Mouse (Mus musculus) right cerebral cortex, postnatal 36 days (tissue): Measurements from ENCODE around the gene Lypd6b.

Source experiments
- DNase-seq, 2 experiments: peaks; one replicate each; pipeline ENCODE4 v3.0.0; 2022; ENCODE audit warnings: low spot score in 2 of 2, mixed read lengths in 1 of 2

Lypd6b gene

DNA sequence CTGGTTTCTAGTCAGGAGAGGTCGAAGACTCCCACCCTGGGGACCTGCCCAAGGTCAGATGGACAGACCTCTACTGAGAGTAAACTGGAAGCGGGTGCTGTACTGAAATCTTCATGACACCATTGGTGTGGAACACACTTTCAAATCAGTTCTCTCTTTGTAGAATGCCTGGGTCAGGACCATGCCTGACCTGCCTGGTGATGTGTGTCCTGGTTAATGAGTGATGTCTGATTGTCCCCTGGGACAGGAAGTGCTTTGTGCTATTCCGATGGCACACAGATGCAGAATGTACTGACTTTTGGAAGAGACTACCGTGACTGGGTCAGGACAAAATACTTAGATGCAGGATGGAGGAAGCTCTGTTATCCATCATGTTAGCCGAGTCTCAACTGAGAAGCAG is 17.0 kb upstream of the Lypd6b start:
- no peak for DNase-seq

DNA sequence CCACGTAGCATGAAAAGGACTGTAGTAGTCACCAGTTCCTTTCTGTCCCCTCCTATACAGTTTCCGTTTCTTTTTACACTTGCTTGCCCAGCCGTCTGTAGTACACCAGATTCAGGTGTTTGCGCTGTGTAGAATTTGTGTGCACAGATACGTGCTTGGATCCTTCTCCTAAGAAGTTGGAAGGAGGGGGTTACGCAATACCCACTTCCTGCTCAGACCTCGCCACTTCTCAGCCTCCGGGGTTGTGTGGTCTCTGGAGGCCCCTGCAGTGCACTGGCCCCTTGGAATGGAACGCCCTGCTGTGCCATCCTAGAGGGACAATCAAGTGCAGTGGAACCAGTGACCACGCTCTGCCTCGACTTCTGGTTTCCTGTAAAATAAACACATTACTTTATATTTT is 16.3 kb upstream of the Lypd6b start:
- DNase-seq, result no peak

DNA sequence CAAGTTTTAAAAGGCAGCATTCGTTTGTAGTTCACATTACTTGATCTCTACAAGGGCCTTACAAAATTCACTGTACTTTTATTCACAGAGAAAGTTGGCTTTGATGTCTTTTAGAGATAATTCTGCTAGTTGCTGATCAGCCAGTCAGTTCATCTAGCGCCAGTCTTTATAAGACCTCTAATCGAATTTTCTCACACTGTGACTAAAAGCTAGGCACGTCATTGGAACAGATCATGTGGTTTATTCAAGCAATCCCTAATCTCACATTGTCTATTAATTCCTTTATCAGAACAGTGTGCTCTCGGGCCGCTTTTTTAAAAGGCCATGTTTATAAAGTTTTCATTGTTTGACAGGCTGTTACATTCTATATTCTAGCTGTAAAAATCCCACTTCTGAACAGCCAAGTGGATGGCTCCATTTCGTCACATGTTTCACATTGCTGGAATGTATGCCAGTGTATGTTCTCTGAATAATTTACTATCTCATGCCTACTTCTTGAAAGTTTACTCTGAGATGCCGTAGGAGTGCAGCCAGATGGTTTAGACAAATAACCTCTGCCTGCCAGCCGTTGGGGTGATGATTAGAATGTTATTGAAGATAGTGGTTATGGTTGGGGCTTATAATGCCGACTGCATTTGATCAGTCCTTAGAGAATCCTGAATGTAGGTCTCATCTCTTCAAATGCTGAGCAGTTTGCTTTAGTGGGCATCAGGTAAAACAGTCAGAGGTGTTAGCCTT is 14.1 kb upstream of the Lypd6b start:
- no peak for DNase-seq

DNA sequence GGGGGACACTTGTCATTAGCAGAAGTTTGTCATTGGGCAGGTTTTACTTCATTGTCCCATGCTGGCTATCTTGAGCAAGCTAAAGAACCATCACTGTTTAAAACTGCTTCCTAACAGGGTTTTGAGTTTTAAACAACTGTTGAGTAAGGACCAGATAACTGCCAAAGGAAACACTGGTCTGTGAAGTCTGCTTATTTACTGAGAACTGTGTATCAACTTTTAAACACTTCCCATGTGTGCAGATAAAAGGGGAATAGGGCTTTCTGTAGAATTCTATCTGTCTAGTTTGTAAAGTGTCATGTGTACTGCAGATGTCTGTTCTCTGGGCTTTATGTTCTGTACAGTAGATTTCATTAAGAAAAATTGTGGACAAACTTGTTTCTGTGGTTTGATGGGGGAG is 13.3 kb upstream of the Lypd6b start:
- DNase-seq, result no peak

GRCm38 (mm10) chr2:49775187-49775586 is 12.3 kb upstream of the Lypd6b start:
- no peak for DNase-seq

DNA sequence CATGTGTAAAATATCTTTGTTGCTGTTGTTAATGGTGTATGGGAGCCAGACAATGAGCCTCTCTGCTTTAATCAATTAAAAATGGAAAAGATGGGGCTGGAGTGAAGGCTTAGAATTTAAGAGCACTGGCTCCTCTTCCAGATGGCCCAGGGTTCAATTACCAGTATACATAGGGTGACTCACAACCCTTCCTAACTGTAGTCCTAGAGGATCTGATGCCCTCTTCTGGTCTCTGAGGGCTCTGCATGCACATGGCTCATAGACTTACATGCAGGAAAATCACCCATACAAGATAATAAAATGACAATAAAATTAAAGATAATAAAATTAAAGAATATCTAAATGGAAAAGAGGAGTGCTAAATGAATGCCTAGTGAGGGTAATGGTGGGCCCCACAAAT is 11.8 kb upstream of the Lypd6b start:
- DNase-seq, result no peak

DNA sequence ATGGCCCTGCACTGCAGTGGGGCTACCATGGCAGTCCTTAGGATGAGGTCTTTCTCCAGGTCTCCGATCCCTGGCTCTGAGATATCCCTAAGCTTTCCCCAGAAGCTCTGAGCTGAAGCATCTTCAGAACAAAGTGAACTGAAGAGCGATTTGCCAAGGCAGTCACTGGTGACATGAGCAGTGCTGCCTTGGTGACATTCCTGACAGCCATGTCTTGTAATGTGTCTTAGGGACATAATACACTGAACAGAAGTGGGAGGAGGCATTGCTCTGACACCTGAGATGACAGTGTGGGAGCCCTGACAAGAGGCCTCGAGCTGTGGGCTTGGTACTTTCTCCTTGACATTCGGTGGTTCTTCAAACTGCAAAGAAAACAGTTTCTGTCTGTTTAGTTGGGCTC is 11.1 kb upstream of the Lypd6b start:
- no peak for DNase-seq

- DNase-seq, result no peak
Observed at GRCm38 (mm10) chr2:49788051-49788418, 547 bp downstream of the Lypd6b start.

DNA sequence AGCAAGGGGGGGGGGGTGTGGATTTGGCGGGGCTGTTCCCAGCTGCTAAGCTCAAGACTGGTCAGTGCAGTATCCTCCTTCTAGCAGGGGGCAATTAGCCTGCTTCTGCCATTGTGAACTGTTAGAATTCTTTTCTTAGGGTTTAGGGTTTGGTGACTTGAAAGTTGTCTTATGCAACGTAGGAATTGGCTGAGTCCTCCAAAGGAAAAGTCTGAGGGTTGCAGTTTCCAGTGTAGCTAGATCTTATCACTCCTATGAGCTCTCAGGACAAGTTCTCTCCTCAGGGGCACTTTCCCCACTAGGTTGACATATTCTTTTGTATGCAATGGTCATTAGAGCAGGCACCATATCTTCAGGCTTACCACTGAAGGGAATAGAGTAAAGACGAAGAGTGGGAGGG is 1.2 kb downstream of the Lypd6b start:
- DNase-seq, result no peak

- DNase-seq, result no peak
Observed at GRCm38 (mm10) chr2:49789078-49789477, 1.6 kb downstream of the Lypd6b start.

- no peak for DNase-seq
Observed at GRCm38 (mm10) chr2:49789504-49789903, 2.0 kb downstream of the Lypd6b start.

- DNase-seq, result no peak
Observed at GRCm38 (mm10) chr2:49797444-49798143, 10.1 kb downstream of the Lypd6b start.

- no peak for DNase-seq
Observed at GRCm38 (mm10) chr2:49804448-49804847, 17.0 kb downstream of the Lypd6b start.

- no peak for DNase-seq
Observed at GRCm38 (mm10) chr2:49805736-49806371, 18.4 kb downstream of the Lypd6b start.

GRCm38 (mm10) chr2:49809496-49809895 is 22.0 kb downstream of the Lypd6b start:
- DNase-seq, result no peak

DNA sequence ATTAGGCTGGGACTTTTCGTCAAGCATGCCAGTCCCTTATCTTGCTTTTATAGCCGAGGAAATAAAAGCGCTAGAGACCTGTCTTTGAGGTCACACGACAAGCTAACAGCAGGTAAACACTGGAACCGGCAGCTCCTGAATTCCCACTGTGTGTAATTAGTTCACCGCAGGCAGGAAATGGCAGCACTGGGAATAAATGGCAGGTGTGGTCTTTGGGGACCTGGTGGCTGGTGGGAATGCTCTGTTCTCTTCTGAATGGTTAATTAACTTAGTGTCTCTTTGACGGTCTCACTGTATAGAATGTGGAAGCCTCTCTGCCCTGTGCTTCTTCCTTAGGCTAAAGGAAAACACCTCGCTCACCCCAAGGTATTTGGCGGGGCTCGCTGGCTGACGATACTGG is 23.9 kb downstream of the Lypd6b start:
- no peak for DNase-seq

GRCm38 (mm10) chr2:49811871-49812363 is 24.4 kb downstream of the Lypd6b start:
- DNase-seq, result no peak

- DNase-seq, result no peak
Observed at GRCm38 (mm10) chr2:49813151-49813550, 25.7 kb downstream of the Lypd6b start.

DNA sequence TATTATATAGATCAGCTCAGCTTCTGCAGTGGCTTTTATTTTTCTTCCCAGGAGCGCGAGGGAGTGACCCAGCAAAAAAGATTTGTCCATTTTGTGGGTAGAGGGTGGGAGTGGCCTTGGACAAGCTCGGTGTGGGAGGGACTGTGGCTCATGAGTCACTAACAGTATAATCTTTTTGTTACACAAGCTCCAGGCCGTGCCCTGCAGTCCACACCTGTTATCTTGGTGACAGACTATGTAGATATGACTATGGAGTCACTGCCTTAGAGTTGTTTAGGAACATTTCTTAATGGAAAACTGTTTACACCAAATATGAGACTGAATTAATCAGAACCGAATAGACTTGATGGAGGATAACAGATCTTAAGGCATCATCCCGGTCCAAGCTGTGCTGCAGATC is 26.5 kb downstream of the Lypd6b start:
- DNase-seq, result no peak

DNA sequence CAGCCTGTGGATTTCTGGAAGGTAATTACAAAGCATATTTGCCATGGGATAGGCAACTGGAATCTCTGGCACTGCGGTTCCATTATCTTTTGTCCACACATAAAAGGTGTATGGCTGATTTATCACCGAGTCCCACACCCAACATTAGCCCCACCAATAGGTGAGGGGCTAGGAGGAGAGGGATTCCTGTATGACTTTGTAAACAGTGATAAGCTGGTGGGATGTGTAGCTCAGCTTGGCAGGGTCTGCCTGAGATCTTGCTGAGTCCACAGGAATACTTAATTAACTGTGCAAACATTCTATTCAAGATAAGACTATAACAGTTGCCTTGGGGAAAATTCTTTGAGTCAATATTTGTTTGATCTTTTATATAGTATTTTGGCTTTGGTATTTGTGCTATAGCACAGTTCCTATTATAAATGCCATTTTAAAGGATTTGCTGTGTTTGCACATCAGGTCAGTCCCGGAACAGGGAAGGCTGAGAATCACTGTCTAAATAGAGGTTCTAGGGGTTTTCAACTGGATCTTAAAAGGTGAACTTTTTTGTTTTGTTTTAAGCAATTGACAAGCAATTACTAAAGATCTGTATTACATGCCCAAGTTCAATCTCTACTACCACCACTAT is 28.3 kb downstream of the Lypd6b start:
- no peak for DNase-seq

GRCm38 (mm10) chr2:49816549-49816948 is 29.1 kb downstream of the Lypd6b start:
- DNase-seq, result no peak

GRCm38 (mm10) chr2:49817151-49817550 is 29.7 kb downstream of the Lypd6b start:
- no peak for DNase-seq
